Mouse (Mus musculus) CH12.LX (cell line): ENCODE measurements around the gene Pknox1.

Experiments used
- CTCF ChIP-seq, 2 experiments: IDR thresholded peaks in 1 of 2; conservative IDR thresholded peaks in 1 of 2; 2 replicates each; pipeline ENCODE4 v1.5.1; 2011 to 2012; ENCODE audit warnings: low read depth in 2 of 2, low read length in 2 of 2, improper control_type of control experiment in 1 of 2, inconsistent platforms in 1 of 2, mild to moderate bottlenecking in 1 of 2, moderate library complexity in 1 of 2
- EP300 ChIP-seq: IDR thresholded peaks from 2 replicates; pipeline ENCODE4 v1.6.1; 2011; ENCODE audit warnings: low read length, improper control_type of control experiment
- ETS1 ChIP-seq: conservative IDR thresholded peaks from 2 replicates; pipeline ENCODE4 v1.6.1; 2012; ENCODE audit warnings: low read depth, mild to moderate bottlenecking, inconsistent platforms, low read length, improper control_type of control experiment, moderate library complexity
- HCFC1 ChIP-seq: IDR thresholded peaks from 2 replicates; pipeline ENCODE4 v1.6.1; 2012; ENCODE audit warnings: low read depth, mild to moderate bottlenecking, inconsistent platforms, low read length, improper control_type of control experiment
- MAFK ChIP-seq: IDR thresholded peaks from 2 replicates; pipeline ENCODE4 v1.6.1; 2011; ENCODE audit warnings: low read length, improper control_type of control experiment; ENCODE audit not compliant: insufficient replicate concordance
- MAX ChIP-seq: IDR thresholded peaks from 2 replicates; pipeline ENCODE4 v1.6.1; 2011; ENCODE audit warnings: low read length, improper control_type of control experiment
- MAZ ChIP-seq: IDR thresholded peaks from 2 replicates; pipeline ENCODE4 v1.6.1; 2012; ENCODE audit warnings: low read depth, mild to moderate bottlenecking, inconsistent platforms, low read length, improper control_type of control experiment, moderate library complexity
- MEF2A ChIP-seq: IDR thresholded peaks from 2 replicates; pipeline ENCODE4 v1.6.1; 2014; ENCODE audit warnings: low read depth, mild to moderate bottlenecking, inconsistent platforms, low read length, improper control_type of control experiment, borderline replicate concordance
- POLR2A ChIP-seq: IDR thresholded peaks from 2 replicates; pipeline ENCODE4 v1.6.1; 2011; ENCODE audit warnings: low read depth, mild to moderate bottlenecking, improper control_type of control experiment, low read length
- TCF12 ChIP-seq: IDR thresholded peaks from 2 replicates; pipeline ENCODE4 v1.6.1; 2014; ENCODE audit warnings: low read depth, mild to moderate bottlenecking, inconsistent platforms, low read length, improper control_type of control experiment

DNA sequence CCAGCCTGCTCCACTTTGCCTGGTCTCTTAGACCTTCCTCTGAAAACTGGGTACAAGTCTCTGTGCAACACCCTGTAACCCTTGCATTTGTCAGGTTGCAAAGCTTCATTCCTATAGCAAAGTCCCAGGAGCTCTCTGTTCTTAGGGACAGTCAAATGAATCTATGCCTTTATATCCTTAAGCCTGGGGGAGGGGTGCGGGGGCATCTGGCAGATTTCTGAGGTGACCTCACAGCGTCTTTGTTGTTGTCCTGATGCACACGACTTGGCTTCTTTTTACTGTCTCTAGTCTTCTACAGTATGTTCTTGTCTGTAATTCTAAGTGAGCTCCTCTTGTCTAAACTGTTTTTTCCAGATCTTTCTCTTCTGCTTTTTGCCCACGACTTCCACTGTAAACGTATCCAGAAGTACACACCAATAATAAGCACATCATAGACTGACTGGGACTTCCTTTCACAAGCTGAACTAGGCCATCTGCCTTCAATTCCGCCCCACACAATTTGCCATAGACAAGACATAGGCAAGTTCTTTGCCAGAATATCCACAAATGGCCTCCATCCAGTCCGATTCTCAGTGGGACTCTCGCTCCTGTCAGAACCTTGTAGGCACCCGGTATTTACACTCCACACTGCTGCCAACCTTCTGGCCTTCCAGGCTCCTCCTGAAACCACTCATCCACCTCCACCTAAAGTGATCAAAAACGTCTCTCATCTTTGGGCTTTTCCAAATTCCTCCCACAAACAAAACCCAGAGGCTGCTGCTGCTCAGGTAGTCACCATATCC lies 12.1 kb downstream of the Pknox1 start:
- TF ChIP-seq HCFC1 (no peak), MEF2A (no peak), CTCF (conservative IDR thresholded peaks at IDR 0.05 in 1 of 2, IDR thresholded peaks at IDR 0.05 in 1 of 2; ENCODE audit: low read depth in 2 of 2, low read length in 2 of 2) (no peak), TCF12 (no peak), MAZ (no peak), ETS1 (no peak), EP300 (no peak), POLR2A (no peak), MAX (no peak), MAFK (no peak)
